Mouse (Mus musculus): Measurements from ENCODE around the gene Srsf10. TPM values are rescaled to one million over a fixed set of nuclear protein-coding genes. Genes with fewer than 3 reads are reported as not detected.

Gene Srsf10
- polyA plus RNA-seq, 1 experiment from 2014 or later, result 119 TPM

GRCm38 (mm10) chr4:135875546-135875945 is 20.0 kb downstream of the Srsf10 start:
- Histone ChIP-seq H3K4me2 (peak overlapping the region; percentile 89), H3K36me3 (peaks cover 20% of the 10 kb centered on the region), H3K27ac (peak overlapping the region; percentile 93), H3K9me3 (replicated peaks) (no peaks in the 10 kb centered on the region), H3K4me3 (replicated peaks) (peak overlapping the region; percentile 50), H3K4me1 (replicated peaks) (peaks cover 53% of the 10 kb centered on the region), H3K9ac (peak overlapping the region; percentile 62), H3K27me3 (no peaks in the 10 kb centered on the region)
- 26% methylated on average over 7 of the region's 7 CpGs for WGBS (ENCODE audit: insufficient replicate concordance)
- DNase-seq (no peak), ATAC-seq (ENCODE audit: low read depth) (no peak)

GRCm38 (mm10) chr4:135875991-135876582 is 20.5 kb downstream of the Srsf10 start:
- peak overlapping the region; percentile 89 for H3K4me2 ChIP-seq
- H3K4me1 ChIP-seq (replicated peaks), result peaks cover 48% of the 10 kb centered on the region
- H3K27ac ChIP-seq, result peak overlapping the region; percentile 93
- ATAC-seq (ENCODE audit: low read depth) (peak; percentile 16; the same call in 1 of the 2 replicates), DNase-seq (peak; percentile 66)
- H3K9ac ChIP-seq, result peak overlapping the region; percentile 62
- H3K9me3 ChIP-seq (replicated peaks), result no peaks in the 10 kb centered on the region
- H3K4me3 ChIP-seq (replicated peaks), result peak overlapping the region; percentile 50
- H3K36me3 ChIP-seq, result peaks cover 16% of the 10 kb centered on the region
- no peaks in the 10 kb centered on the region for H3K27me3 ChIP-seq
- WGBS (ENCODE audit: insufficient replicate concordance), result under 1% methylated on average over 9 of the region's 9 CpGs

- peak; percentile 55 for DNase-seq
- H3K4me2 ChIP-seq, result peak overlapping the region; percentile 89
- H3K9ac ChIP-seq, result peak overlapping the region; percentile 62
- no peaks in the 10 kb centered on the region for H3K9me3 ChIP-seq (replicated peaks)
- no peaks in the 10 kb centered on the region for H3K27me3 ChIP-seq
- peak overlapping the region; percentile 50 for H3K4me3 ChIP-seq (replicated peaks)
- no peak for ATAC-seq (ENCODE audit: low read depth)
- H3K36me3 ChIP-seq, result peaks cover 13% of the 10 kb centered on the region
- H3K27ac ChIP-seq, result peak overlapping the region; percentile 93
- peaks cover 45% of the 10 kb centered on the region for H3K4me1 ChIP-seq (replicated peaks)
- 1% methylated on average over 16 of the region's 16 CpGs for WGBS (ENCODE audit: insufficient replicate concordance)
Observed at GRCm38 (mm10) chr4:135876583-135877020, 21.1 kb downstream of the Srsf10 start.

- Histone ChIP-seq H3K36me3 (peaks cover 1% of the 10 kb centered on the region), H3K4me2 (no peak overlapping the region)
Observed at GRCm38 (mm10) chr4:135877742-135878141, 22.2 kb downstream of the Srsf10 start.

GRCm38 (mm10) chr4:135879021-135879420 is 23.5 kb downstream of the Srsf10 start:
- DNase-seq (no peak), ATAC-seq (ENCODE audit: low read depth) (no peak)
- Histone ChIP-seq H3K4me2 (no peak overlapping the region), H3K36me3 (no peaks in the 10 kb centered on the region), H3K27me3 (no peaks in the 10 kb centered on the region), H3K9me3 (replicated peaks) (no peaks in the 10 kb centered on the region), H3K4me1 (replicated peaks) (peaks cover 41% of the 10 kb centered on the region), H3K4me3 (replicated peaks) (no peak overlapping the region), H3K9ac (no peak overlapping the region), H3K27ac (no peak overlapping the region)
- 79% methylated on average over 6 of the region's 6 CpGs for WGBS (ENCODE audit: insufficient replicate concordance)

More at GRCm38 (mm10) chr4:135877742-135878141, 22.2 kb downstream of the Srsf10 start:
- H3K9ac ChIP-seq, result no peak overlapping the region
- no peaks in the 10 kb centered on the region for H3K9me3 ChIP-seq (replicated peaks)
- H3K27ac ChIP-seq, result no peak overlapping the region
- DNase-seq (no peak), ATAC-seq (ENCODE audit: low read depth) (no peak)
- H3K27me3 ChIP-seq, result no peaks in the 10 kb centered on the region
- 57% methylated on average over 2 of the region's 2 CpGs for WGBS (ENCODE audit: insufficient replicate concordance)
- H3K4me3 ChIP-seq (replicated peaks), result no peak overlapping the region
- H3K4me1 ChIP-seq (replicated peaks), result peaks cover 34% of the 10 kb centered on the region

- no peak overlapping the region for H3K9ac ChIP-seq
- peaks cover 32% of the 10 kb centered on the region for H3K4me1 ChIP-seq (replicated peaks)
- no peaks in the 10 kb centered on the region for H3K9me3 ChIP-seq (replicated peaks)
- DNase-seq (no peak), ATAC-seq (ENCODE audit: low read depth) (no peak)
- no peak overlapping the region for H3K4me2 ChIP-seq
- H3K27me3 ChIP-seq, result no peaks in the 10 kb centered on the region
- H3K36me3 ChIP-seq, result no peaks in the 10 kb centered on the region
- 83% methylated on average over 6 of the region's 6 CpGs for WGBS (ENCODE audit: insufficient replicate concordance)
- no peak overlapping the region for H3K27ac ChIP-seq
- H3K4me3 ChIP-seq (replicated peaks), result no peak overlapping the region
Observed at GRCm38 (mm10) chr4:135880018-135880417, 24.5 kb downstream of the Srsf10 start.

GRCm38 (mm10) chr4:135880576-135880975 is 25.0 kb downstream of the Srsf10 start:
- Histone ChIP-seq H3K4me2 (no peak overlapping the region), H3K36me3 (no peaks in the 10 kb centered on the region), H3K27ac (no peak overlapping the region), H3K4me3 (replicated peaks) (no peak overlapping the region), H3K9ac (no peak overlapping the region), H3K27me3 (no peaks in the 10 kb centered on the region), H3K9me3 (replicated peaks) (no peaks in the 10 kb centered on the region), H3K4me1 (replicated peaks) (peaks cover 27% of the 10 kb centered on the region)
- ATAC-seq (ENCODE audit: low read depth), result no peak
- WGBS (ENCODE audit: insufficient replicate concordance), result 79% methylated on average over 10 of the region's 10 CpGs
- no peak for DNase-seq

GRCm38 (mm10) chr4:135882023-135882422 is 26.5 kb downstream of the Srsf10 start:
- no peaks in the 10 kb centered on the region for H3K36me3 ChIP-seq
- H3K4me2 ChIP-seq, result no peak overlapping the region
- no peak overlapping the region for H3K27ac ChIP-seq
- no peaks in the 10 kb centered on the region for H3K27me3 ChIP-seq
- DNase-seq, result no peak
- ATAC-seq (ENCODE audit: low read depth), result no peak
- H3K9me3 ChIP-seq (replicated peaks), result no peaks in the 10 kb centered on the region
- no peak overlapping the region for H3K4me3 ChIP-seq (replicated peaks)
- 60% methylated on average over 6 of the region's 6 CpGs for WGBS (ENCODE audit: insufficient replicate concordance)
- peaks cover 12% of the 10 kb centered on the region for H3K4me1 ChIP-seq (replicated peaks)
- H3K9ac ChIP-seq, result no peak overlapping the region

GRCm38 (mm10) chr4:135883401-135883851 is 27.9 kb downstream of the Srsf10 start:
- H3K9ac ChIP-seq, result 0 out of 2 replicates have a peak overlapping the region, but pooled peaks have one; percentile 17
- H3K4me2 ChIP-seq, result no peak overlapping the region
- ATAC-seq (ENCODE audit: low read depth), result no peak
- H3K4me1 ChIP-seq (replicated peaks), result peaks cover 14% of the 10 kb centered on the region
- H3K27me3 ChIP-seq, result no peaks in the 10 kb centered on the region
- H3K36me3 ChIP-seq, result no peaks in the 10 kb centered on the region
- WGBS (ENCODE audit: insufficient replicate concordance), result 57% methylated on average over 10 of the region's 10 CpGs
- no peak overlapping the region for H3K27ac ChIP-seq
- DNase-seq, result no peak
- H3K4me3 ChIP-seq (replicated peaks), result no peak overlapping the region
- H3K9me3 ChIP-seq (replicated peaks), result no peaks in the 10 kb centered on the region

- no peaks in the 10 kb centered on the region for H3K9me3 ChIP-seq (replicated peaks)
- DNase-seq (no peak), ATAC-seq (ENCODE audit: low read depth) (no peak)
- 50% methylated on average over 7 of the region's 7 CpGs for WGBS (ENCODE audit: insufficient replicate concordance)
- no peaks in the 10 kb centered on the region for H3K27me3 ChIP-seq
- H3K36me3 ChIP-seq, result no peaks in the 10 kb centered on the region
- H3K9ac ChIP-seq, result no peak overlapping the region
- H3K27ac ChIP-seq, result no peak overlapping the region
- no peak overlapping the region for H3K4me3 ChIP-seq (replicated peaks)
- H3K4me2 ChIP-seq, result no peak overlapping the region
- H3K4me1 ChIP-seq (replicated peaks), result peaks cover 17% of the 10 kb centered on the region
Observed at GRCm38 (mm10) chr4:135883881-135884516, 28.5 kb downstream of the Srsf10 start.

GRCm38 (mm10) chr4:135884531-135884930 is 29.0 kb downstream of the Srsf10 start:
- no peak for DNase-seq
- Histone ChIP-seq H3K4me1 (replicated peaks) (peaks cover 17% of the 10 kb centered on the region), H3K4me2 (no peak overlapping the region), H3K27me3 (no peaks in the 10 kb centered on the region), H3K4me3 (replicated peaks) (no peak overlapping the region), H3K27ac (no peak overlapping the region), H3K9ac (no peak overlapping the region), H3K36me3 (no peaks in the 10 kb centered on the region), H3K9me3 (replicated peaks) (no peaks in the 10 kb centered on the region)
- no peak for ATAC-seq (ENCODE audit: low read depth)
- WGBS (ENCODE audit: insufficient replicate concordance), result 68% methylated on average over 6 of the region's 6 CpGs
